Mouse (Mus musculus) liver, adult (tissue): ENCODE measurements around the gene Erh.

Experiments used
- GATA4 ChIP-seq: IDR thresholded peaks from 2 replicates; pipeline ENCODE4 v1.6.1; 2014; ENCODE audit warnings: mild to moderate bottlenecking, low read length; ENCODE audit not compliant: insufficient replicate concordance

Gene Erh

DNA sequence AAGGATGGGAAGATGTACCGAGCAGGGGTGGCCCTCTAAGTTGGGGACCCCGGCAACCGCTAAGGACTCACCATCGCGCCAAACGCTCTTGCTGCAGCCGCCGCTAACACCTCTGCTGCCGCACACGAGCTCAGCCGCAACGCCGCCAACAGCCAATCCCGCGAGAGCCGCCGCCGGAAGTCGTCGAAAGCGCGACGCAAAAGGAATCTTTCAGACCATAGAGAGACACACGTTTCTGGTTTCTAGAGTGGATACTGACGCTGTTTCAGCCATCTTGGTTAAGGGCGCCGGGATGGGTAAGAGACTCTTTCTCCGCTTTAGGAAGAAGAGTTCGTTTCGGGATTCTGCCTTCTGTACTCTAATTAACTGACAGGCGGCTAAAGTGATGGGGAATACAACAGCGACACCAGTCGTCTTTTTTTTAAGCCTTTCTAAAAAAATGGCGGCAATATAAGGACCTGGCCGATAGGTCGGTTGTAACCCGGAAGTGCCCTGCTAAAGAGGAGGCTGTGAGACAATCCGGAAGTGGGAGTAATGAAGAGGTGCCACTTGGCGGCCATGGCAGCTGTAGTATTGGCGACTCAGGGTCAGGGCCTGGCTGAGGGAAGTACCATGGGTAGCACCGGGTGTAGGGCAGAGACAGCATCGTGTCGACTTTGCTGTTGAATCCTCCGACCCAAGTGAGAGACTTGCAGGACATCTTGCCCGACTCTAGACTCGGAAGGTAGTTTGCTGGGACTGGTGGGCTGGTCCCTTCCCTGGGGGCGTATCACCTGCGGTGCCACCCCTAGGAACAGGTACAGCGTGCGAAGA lies at the start of gene Erh, which contains the start of gene Slc39a9:
Gene Erh, minus strand, starts transcription at position 649 of the 813 bp plus-strand sequence.
Gene Slc39a9, plus strand, starts transcription at position 191 of the 813 bp plus-strand sequence.
- TF ChIP-seq GATA4 = no peak

DNA sequence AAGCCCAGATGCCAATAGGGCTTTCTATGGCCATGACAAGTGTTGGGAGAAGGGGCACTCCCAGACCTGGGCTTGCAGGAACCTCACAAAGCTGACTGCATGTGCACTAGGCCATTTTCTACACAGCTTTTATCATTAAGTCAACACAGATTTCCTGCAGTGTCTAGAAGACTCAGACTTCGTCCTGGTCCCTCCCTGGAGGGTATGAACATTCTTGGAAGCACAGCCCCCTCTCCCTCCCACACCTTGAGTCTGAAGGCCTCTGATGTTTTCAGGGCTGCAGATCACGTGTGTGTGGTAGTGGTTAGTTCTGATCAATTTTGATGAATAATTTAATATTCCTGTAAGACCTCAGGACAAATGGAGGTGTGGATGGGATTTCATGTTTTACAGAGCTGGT lies 49.6 kb upstream of the Erh start:
- TF ChIP-seq GATA4 = no peak

DNA sequence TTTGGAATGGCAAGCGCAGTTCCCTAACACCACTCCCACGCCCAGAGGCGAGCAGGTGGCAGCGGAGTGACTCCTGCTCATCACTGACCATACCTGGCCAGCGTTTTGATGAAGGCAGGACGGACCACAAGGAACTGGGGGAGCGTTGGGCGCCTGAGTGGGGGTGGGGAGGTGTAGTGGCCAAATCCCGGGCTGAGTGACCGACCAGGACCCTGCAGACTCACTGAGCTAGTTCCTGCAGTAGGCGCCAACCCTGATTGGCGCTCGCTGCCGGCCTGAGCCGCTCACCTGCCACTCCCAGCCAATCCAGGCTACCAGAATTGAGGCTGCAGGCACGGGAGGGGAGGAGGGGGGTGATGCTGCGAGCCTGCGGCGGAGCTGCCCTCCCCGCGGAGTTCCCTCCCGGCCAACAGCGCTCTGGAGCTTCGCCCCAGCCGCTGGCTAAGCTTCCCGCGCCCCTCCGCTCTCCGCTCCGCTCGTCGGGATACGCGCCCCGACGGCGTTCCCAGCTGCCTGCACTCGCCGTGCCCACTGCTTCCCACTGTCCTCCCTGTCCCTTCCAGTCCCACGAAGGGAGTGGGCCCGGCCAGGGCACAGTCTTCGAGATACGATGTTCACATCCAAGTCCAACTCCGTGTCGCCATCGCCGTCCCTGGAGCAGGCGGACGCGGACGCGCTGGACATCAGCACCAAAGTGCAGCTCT lies 48.3 kb upstream of the Erh start, which contains the start of gene Plekhd1:
Gene Plekhd1, plus strand, starts transcription at position 323 of the 704 bp plus-strand sequence.
- no peak for TF ChIP-seq GATA4

DNA sequence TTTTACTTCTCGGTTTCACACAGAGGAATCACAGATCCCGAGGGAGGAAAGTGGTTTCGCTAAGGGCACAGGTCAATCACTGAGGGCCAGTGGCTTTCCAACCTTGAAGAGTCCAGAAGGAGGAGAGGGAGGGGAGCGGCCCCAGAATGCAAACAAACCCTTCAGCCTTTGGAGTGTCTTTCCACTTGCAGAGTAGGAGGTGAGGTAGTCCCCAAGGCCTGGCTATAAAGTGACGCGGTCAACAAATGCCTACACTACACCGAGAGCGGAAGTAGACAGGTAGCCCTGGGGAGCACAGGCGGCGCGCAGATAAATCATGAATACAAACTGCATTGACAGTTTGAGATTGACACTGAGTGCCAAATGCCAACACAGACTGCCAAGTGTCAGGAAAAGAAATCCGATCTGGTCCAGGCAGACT lies 47.5 kb upstream of the Erh start:
- TF ChIP-seq GATA4 = no peak

DNA sequence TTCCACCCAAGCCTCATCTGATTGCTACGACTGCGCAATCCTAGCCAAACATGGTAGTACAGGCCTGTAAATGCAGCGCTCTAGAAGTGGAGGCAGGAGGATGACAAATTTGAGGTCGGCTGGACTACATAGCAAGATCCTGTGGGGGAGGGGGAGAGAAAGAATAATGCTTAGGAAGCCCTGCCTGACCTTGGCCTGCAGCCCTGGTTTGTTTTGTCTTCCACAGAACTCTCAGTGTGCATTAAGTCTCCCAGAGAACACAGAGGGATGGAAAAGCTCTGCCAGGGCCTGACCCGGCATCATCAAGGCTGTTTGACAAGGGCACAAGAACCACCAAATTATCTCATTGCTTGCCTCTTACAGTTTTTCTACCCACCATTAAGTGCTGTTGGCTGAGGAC lies 45.6 kb upstream of the Erh start:
- TF ChIP-seq GATA4 = no peak

DNA sequence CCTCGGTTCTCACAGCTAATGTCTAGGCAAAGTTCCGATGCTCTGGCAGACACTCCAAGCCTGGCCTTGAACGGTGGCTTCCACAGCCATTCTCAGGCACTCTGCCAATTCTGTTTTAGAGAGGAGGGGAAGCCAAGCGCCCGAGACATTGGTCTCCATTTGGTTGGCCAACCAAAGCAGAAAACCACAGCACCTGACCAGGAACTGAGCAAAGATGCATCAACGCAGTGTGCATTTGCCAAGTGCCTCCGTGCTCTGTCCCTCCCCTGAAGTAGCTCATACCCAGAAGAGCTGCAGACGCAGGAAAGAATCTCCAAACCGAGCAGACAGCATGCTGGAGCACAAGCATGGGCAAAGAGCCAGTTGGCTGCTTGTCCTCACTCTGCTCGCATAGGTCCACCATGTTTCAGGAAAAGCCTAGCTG lies 43.7 kb upstream of the Erh start:
- no peak for TF ChIP-seq GATA4

DNA sequence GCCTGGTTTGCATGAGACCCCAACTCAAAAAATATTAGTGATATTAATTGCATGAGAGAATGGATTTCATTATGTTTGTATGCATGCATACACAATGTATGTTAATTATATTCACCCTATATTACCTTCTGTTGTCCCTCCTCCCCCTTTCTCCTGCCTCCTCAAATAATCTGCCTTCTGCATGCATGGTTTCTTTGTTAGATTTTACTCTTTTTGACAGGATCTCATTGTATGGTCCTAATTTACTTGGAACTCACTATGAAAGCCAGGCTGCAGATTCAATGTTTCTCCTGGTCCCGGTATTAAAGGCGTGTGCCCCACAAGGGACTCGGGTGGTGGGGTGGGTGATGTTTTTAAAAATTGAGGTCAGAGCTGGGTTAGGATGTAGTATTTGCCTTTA lies 40.2 kb upstream of the Erh start:
- no peak for TF ChIP-seq GATA4

DNA sequence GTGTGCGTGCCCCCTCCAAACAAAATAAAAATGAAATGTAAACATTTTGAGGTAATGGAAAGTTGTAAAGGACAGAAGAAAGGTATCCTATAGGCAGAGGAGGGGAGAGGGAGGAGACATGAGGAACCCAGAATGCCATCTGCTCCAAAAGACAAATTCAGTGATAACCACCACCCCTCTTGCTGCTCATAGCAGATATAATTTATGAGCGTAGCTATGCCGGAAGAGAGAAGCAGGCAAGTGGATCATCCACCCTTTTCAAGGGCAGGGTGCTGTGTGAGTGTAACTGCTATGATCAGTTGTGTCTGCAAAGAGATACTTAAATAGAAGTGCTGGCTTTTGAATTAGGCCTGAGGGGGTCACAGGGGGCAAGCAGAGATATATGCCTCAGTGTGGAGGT lies 39.4 kb upstream of the Erh start:
- no peak for TF ChIP-seq GATA4

DNA sequence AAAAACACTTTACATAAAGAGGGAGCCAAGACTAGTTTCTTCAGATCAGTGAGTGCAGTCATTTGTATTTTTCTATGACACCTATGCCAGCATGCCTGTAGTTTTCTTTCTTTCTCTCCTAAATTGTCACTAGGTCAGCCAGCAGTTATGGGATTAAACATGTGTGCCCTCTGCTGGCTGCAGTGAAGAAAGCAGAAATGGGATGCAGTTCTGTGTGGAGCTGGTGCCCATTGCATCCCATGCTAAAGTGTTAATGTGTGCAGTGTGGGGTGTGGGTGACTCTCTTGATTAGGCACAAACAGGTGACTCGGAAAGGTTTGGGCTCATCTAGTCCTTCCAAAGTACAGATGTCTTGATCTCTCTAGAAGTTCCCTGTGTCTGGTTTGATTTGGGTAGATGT lies 37.2 kb upstream of the Erh start:
- TF ChIP-seq GATA4 = no peak

DNA sequence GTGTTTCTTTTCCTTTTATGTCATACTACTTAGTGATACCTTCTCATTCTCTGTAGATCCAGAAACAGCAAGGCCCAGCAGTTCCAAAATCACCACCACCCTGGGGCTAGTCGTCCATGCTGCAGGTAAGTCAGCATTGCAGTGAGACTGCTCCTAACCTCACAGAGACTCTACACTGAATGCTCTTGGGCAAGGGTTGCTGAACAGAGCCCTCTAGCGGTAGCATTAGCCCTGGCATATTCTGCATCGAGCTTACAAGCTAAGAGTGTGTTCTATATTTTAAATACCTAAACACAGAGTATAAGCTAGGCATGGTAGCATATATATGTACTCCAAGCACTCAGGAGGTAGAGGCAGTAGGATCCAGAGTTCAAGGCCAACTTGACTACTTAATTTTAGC lies 29.0 kb upstream of the Erh start:
- TF ChIP-seq GATA4 = no peak

DNA sequence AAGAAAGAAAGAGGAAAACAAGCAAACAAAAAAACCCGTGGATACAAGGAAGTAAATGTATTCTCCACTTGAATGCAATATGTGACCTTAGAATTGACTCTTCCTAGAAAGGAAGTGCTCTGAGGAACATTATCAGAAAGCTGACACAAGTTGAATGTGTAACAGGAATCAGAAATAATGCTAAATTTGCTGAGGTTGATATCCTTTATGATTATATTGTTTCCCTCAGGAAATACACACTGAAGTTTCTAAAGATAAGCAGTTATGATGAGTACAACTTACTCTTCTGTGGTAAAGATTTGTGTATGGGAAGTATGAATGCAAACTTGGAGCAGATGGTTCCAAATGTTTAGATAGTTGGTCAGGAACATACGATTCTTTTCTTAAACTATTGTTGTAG lies 24.2 kb upstream of the Erh start:
- TF ChIP-seq GATA4 = peak; percentile 73; the same call in 1 of the 2 replicates

DNA sequence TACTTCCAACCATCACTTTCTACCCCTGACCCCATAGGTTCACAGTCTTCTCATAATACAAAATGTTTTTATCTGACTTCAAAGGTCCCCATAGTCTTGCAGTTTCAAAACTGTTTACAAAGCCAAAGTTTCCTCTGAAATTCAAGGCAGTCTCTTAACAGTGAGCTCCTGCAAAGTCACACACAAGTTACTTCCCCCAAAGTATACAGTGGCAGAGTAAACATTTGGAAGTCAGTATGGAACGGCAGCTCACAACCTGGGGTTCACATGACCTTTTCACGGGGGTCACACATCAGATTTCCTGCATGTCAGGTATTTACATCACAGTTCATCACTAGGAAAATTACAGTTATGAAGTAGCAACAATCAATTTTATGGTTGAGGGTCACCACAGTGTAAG lies 19.8 kb upstream of the Erh start:
- TF ChIP-seq GATA4 = no peak

DNA sequence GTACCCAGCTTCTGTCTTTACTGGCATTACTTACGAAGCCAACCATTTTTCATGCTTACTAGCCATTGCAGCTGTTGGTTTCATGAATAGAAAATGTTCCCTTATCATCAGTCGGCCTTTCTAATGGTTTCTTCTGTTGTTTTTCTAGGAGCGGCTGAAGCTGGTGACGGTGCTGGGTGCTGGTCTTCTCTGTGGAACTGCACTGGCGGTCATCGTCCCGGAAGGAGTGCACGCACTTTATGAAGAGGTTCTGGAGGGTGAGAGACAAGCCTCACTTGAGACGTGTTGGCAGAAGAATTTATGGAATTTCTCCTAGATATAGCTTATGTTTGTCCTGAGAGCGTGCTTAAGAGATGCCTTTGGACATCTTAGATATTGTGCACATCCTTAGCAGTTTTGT lies 18.2 kb upstream of the Erh start:
- TF ChIP-seq GATA4 = no peak

DNA sequence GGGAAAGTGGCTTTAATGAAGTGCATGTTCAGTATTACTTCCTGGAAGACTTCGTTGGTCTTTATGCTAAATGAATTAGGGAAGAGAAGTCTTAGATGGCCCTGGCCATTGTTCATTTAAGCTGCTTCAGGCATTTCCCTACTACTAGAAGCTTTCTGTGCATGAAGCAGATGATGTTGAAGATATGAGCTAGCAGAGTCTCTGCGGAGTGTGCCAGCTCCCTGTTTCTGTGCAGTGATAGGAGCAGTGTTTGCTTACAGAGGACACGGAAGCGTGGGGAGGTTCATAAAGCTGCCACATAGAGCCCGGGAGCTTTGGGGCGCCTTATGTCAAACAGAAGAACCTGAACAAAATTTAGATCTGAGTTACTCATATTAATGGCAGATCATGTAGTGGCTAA lies 14.5 kb upstream of the Erh start:
- no peak for TF ChIP-seq GATA4

DNA sequence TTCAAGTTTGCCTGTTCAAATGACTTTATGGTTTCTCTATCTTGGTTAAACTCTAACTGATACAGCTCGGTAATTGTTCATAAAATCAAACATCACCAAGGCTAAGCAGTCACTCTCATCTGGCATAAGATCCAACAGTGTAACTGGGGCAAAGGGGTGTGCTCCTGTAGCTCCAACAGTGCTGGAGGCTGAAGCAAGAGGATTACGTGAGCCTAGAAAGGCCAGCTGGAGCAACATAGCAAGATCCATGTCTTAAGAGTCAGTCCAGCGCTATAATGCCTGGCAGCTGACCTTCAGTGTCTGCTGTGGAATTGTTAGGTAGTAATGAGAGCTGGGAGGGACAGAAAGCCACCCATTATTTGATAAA lies 10.5 kb upstream of the Erh start:
- no peak for TF ChIP-seq GATA4

DNA sequence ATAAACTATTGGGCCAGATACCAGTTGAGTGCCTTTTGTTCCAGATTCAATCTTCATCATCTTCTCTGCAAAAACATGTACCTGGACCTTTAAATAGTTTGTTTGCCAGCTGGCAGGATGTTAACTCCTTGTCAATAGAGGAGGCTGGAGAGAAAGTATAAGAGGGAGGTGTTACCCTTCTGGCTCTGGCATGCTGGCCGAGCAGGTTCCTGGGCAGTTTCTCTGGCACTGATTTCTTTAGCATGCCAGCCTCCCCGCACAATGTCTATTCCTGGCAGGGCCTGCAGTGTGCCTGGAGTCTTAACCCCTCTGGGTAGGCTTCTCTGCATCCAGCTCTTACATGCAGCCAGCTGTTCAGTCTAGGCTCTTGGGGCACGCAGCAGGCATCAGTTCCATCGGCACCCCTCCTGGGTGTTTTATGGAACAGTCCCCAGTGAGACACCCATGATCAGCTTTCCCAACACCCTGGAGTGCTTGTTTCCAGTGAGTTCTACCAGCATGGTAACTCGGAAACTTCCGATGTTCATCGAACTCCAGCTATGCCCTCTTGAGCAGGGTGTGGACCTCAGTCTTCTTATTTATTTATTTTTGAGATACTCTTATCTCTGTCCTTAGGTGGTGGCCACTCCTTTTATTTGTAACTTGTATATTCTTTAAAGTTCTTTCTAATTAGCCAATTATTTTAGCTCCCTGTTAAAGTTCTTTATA lies 10.0 kb upstream of the Erh start:
- no peak for TF ChIP-seq GATA4

DNA sequence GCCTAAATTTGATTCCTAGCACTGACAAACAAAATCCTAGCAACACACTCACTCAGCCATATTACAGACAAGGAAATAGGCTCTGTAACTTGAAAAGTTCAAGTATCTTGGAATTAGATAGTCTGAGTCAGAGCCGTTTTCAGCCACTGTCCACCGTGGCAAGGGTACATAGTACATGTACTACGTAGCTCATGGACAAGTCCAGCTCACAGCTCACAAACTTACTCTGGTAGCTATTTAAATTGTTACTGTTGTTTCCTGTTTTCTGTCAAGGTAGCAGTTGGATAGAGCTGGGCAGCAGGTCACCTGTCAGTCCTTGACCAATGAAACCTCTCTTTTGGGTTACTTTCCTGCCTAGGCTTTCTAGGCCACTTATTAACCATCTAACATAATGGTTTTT lies 2.2 kb upstream of the Erh start:
- no peak for TF ChIP-seq GATA4

DNA sequence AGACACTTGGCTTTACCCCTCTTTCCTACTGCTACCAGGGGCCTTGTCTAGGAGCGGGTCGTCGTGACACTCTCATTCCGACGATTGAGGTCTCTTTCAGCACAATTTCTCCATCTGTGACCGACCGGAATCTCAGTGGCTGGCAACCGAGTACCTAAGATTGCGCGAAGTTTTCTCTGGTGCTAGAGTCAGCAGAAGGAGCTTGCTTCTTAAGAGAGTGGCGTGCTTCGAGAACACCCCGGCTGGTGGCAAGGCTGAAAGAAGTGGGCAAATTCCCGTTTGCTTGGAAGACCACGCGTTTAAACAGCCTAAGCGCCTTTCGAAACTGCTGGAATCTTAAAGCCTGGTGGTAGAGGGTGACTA lies 346 bp upstream of the Erh start:
- no peak for TF ChIP-seq GATA4
